Mouse (Mus musculus): Measurements from ENCODE around the gene Crtac1. TPM values are rescaled to one million over a fixed set of nuclear protein-coding genes. Genes with fewer than 3 reads are reported as not detected.

The Crtac1 gene
- polyA plus RNA-seq, 1 experiment from 2014 or later: 42.1 TPM

GRCm38 (mm10) chr19:42247519-42247918 lies 184.1 kb downstream of the Crtac1 start, which contains the start of gene Golga7b:
Gene Golga7b (plus strand): TSS chr19:42247574.
- Histone ChIP-seq H3K4me2 (replicated peaks) (no peak within 1 kb of the TSS), H3K27ac (no peak within 1 kb of the TSS), H3K36me3 (no peaks in the 10 kb centered on the region), H3K4me3 (no peak within 1 kb of the TSS), H3K4me1 (no peaks in the 10 kb centered on the region), H3K9me3 (no peaks in the 10 kb centered on the region), H3K27me3 (replicated peaks) (no peaks in the 10 kb centered on the region), H3K9ac (no peak within 1 kb of the TSS)
- WGBS: 91% methylated on average over 3 of the region's 3 CpGs
- ATAC-seq (ENCODE audit: low FRiP score, low read depth): no peak

- no peaks in the 10 kb centered on the region for H3K4me1 ChIP-seq
- WGBS: 46% methylated on average over 5 of the region's 5 CpGs
- H3K36me3 ChIP-seq: no peaks in the 10 kb centered on the region
- no peak overlapping the region for H3K27ac ChIP-seq
- ATAC-seq (ENCODE audit: low FRiP score, low read depth): no peak
- no peak overlapping the region for H3K4me2 ChIP-seq (replicated peaks)
- H3K9ac ChIP-seq: no peak overlapping the region
- no peaks in the 10 kb centered on the region for H3K9me3 ChIP-seq
- no peaks in the 10 kb centered on the region for H3K27me3 ChIP-seq (replicated peaks)
- H3K4me3 ChIP-seq: no peak overlapping the region
These were observed 185.0 kb downstream of the Crtac1 start for GRCm38 (mm10) chr19:42246626-42247025.

DNA sequence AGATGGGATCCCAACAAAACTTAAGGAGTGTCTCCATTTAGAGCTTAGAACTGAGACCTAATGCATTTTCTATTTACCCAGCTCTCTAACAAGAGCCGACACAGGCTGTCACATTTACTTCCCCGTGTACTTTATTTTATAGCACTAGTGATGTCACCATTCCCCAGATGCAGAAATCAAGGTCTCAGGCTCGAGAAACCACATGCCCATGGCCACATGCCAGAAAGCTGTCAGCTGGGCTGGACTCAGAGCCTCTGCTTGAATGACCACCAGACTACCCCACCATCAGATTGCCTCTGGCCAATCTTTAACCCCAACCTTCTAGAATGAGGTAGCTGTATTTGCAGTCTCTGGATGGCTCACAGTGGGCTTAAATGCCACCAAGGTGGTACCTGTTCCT lies 188.2 kb downstream of the Crtac1 start:
- no peaks in the 10 kb centered on the region for H3K9me3 ChIP-seq
- peaks cover 2% of the 10 kb centered on the region; the same call in 1 of the 2 replicates for H3K4me1 ChIP-seq
- no peak for ATAC-seq (ENCODE audit: low FRiP score, low read depth)
- no peak overlapping the region for H3K4me2 ChIP-seq (replicated peaks)
- H3K36me3 ChIP-seq: no peaks in the 10 kb centered on the region
- WGBS: 65% methylated on average over 3 of the region's 3 CpGs
- no peaks in the 10 kb centered on the region for H3K27me3 ChIP-seq (replicated peaks)
- H3K27ac ChIP-seq: no peak overlapping the region
- H3K9ac ChIP-seq: no peak overlapping the region
- H3K4me3 ChIP-seq: no peak overlapping the region

DNA sequence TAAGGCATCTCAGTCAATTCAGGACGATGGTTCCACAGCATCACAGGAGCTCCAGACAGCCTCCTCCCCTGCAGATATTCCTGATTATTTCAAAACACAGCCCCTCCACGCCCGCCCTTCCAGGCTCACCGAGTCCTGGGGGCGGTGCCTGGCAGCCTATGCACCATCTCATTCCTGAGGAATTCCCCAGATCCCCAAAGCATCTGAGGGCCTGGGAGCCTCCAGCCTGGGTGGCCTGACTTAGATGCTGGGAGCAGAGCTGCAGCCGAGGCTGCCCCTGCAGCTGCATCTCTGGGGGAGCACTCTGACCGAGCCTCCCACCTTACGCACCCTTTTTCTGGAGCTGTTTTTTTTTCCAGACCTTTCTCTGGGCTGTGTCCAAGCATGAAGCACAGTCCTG lies 190.7 kb downstream of the Crtac1 start:
- H3K27ac ChIP-seq: no peak overlapping the region
- H3K4me2 ChIP-seq (replicated peaks): no peak overlapping the region
- no peaks in the 10 kb centered on the region for H3K36me3 ChIP-seq
- H3K9me3 ChIP-seq: no peaks in the 10 kb centered on the region
- no peak for ATAC-seq (ENCODE audit: low FRiP score, low read depth)
- H3K4me1 ChIP-seq: peaks cover 10% of the 10 kb centered on the region; the same call in 1 of the 2 replicates
- no peaks in the 10 kb centered on the region for H3K27me3 ChIP-seq (replicated peaks)
- no peak overlapping the region for H3K4me3 ChIP-seq
- 63% methylated on average over 8 of the region's 8 CpGs for WGBS
- no peak overlapping the region for H3K9ac ChIP-seq

GRCm38 (mm10) chr19:42238341-42238715 lies 193.3 kb downstream of the Crtac1 start:
- Histone ChIP-seq H3K36me3 (no peaks in the 10 kb centered on the region), H3K27ac (no peak overlapping the region), H3K27me3 (replicated peaks) (no peaks in the 10 kb centered on the region), H3K4me2 (replicated peaks) (no peak overlapping the region), H3K4me1 (peaks cover 10% of the 10 kb centered on the region; the same call in 1 of the 2 replicates), H3K9ac (no peak overlapping the region), H3K9me3 (no peaks in the 10 kb centered on the region), H3K4me3 (no peak overlapping the region)
- 75% methylated on average over 7 of the region's 7 CpGs for WGBS
- ATAC-seq (ENCODE audit: low FRiP score, low read depth): no peak

DNA sequence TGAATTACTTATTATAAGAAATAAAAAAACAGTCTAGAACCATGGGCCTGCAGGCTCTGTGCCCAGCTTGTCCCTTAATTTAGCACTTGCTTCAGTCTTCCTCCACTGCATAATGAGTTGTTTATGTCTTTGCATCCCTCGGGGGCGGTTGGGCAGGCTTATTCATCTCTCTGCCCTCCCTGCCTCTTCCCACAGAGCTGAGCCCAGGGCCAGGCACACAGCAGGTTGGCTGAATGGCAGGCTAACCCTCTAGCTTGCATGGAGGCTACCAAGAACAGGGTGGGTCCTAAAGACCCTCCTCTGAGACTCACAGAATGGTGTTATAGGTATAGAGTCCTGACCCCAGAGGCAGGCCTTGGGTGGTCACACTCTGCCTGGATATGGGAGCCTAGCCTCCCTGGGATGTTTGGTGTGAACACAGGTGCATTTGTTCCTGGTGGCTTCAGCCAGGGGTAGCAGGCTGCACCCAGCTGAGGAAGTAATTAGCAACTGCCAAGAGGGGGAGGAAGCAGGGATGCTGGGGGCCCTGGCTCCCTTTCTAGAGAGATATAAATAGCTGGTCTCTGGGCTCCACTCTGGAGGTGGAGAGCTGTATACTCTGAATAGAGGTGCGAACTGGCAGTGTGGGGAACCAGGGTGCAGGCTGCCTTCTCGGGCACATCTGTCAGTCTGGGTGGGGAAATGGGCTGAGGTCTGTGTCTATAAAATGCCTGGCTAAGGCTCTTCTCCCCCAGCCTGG lies 193.8 kb downstream of the Crtac1 start:
- Histone ChIP-seq H3K4me2 (replicated peaks) (no peak overlapping the region), H3K4me1 (peaks cover 10% of the 10 kb centered on the region; the same call in 1 of the 2 replicates), H3K9me3 (no peaks in the 10 kb centered on the region), H3K9ac (no peak overlapping the region), H3K27ac (no peak overlapping the region), H3K27me3 (replicated peaks) (no peaks in the 10 kb centered on the region), H3K36me3 (no peaks in the 10 kb centered on the region), H3K4me3 (no peak overlapping the region)
- WGBS: 10% methylated on average over 4 of the region's 4 CpGs
- peak; percentile 70 for ATAC-seq (ENCODE audit: low FRiP score, low read depth)

Small RNAs within 50 kb of the gene (microRNA-seq; reads per million reads assigned to microRNA genes)
- gene Gm26339 (not detected), gene Mir3085 (2.6 reads per million, percentile 6 among the genes with 10 or more reads in this experiment)

Other genes starting within 250 kb of the Crtac1 start
- gene Sfrp5, start 229.5 kb downstream of the Crtac1 start, polyA plus RNA-seq (2016; fragmentation: Nextera tagmentation; extraction: Ambion mirVana): 8.1 and 12.8 TPM in 2 replicates
- gene Golga7b, start 184.2 kb downstream of the Crtac1 start, polyA plus RNA-seq (2016; fragmentation: Nextera tagmentation; extraction: Ambion mirVana): 19.8 and 22.9 TPM in 2 replicates
- gene R3hcc1l, start 87.0 kb upstream of the Crtac1 start, polyA plus RNA-seq (2016; fragmentation: Nextera tagmentation; extraction: Ambion mirVana): 19.0 and 22.5 TPM in 2 replicates
- gene Loxl4, start 181.0 kb upstream of the Crtac1 start, polyA plus RNA-seq (2016; fragmentation: Nextera tagmentation; extraction: Ambion mirVana): 0.41 and 0.55 TPM in 2 replicates

All from neural tube, embryonic 12.5 days (tissue).